Mouse (Mus musculus) small intestine, adult 2 months (tissue): ENCODE measurements at regions not wholly inside any gene's neighbourhood (a gene's known extent, or its start where the extent isn't known, plus 50 kb on each side); places are given as distances from the start of the nearest gene placed in this dataset.

ENCODE experiments used
- CTCF ChIP-seq: fragments of 200-500 bp; IDR thresholded peaks from 2 replicates; pipeline ENCODE4 v1.5.1; 2012; ENCODE audit warnings: low read depth, mild to moderate bottlenecking, control low read depth, inconsistent platforms, low read length, moderate library complexity, mixed read lengths; ENCODE audit not compliant: insufficient replicate concordance, insufficient read length; ENCODE audit errors: extremely low read depth
- POLR2A ChIP-seq: fragments of 200-500 bp; IDR thresholded peaks from 2 replicates; pipeline ENCODE4 v1.6.1; 2012; ENCODE audit warnings: low read depth, mild to moderate bottlenecking, control low read depth, inconsistent platforms, low read length, moderate library complexity

DNA sequence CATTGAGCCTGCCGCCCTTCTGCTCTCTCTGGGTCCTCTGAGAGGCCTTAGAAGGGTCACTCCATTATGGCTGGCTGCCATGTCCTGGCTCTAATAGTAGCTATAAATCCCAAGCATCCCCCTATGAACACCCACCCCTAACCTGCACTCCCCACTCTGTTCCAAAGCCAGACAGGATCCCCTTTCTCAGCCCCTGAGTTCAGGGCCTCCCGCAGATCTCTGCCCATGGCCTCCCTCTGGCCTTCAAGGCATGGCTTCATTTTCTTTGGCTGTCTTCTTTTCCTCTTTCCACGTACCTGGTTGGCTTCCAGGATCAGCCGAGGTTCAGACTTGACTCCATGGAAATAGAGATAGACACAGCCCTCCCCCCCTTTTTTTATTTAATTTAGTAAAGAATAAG is 227.8 kb downstream of the Cyp26b1 start:
- TF ChIP-seq POLR2A (no peak), CTCF (no peak)
